Mouse (Mus musculus): Measurements from ENCODE around the gene Hs3st3a1. TPM values are rescaled to one million over a fixed set of nuclear protein-coding genes. Genes with fewer than 3 reads are reported as not detected.

The Hs3st3a1 gene
- polyA plus RNA-seq, 2 experiments, result 5.6 to 6.7 TPM

DNA sequence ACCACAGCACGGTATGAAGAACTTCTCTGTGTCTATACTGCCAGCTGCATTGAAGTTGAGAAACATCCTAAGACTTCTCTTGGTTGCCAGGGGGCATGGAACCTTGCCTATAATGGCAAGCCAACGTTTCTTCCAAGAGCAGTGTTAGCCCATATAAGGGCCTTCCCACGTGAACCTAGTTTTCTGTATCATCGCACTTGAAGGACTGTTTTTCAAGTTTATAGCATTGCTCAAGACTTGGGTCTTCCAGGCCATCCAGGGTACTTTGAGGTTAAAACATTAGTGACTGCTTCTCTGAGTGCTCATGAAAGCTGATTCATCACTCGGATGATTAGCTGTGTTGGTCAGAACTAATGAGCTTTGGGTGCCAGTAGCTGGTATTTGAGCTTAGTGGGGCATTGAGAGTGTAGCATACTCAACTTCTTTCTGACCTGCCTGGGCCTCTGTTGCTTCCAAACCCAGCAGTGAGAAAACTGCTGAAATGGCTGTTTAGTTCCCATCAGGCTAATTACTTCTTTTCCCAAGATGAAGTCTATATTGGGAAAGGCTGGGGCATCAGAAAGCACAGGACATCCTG, 65.5 kb downstream of the Hs3st3a1 start:
- Histone ChIP-seq H3K9ac (ENCODE audit: low read depth, low read length, severe bottlenecking) (no peak overlapping the region), H3K9me3 (ENCODE audit: control insufficient read depth, low read length) (no peaks in the 10 kb centered on the region), H3K27ac (replicated peaks; ENCODE audit: low read depth, low read length) (no peak overlapping the region), H3K36me3 (ENCODE audit: control insufficient read depth, insufficient read depth, low read length) (no peaks in the 10 kb centered on the region), H3K27me3 (ENCODE audit: control insufficient read depth, insufficient read depth, low read length) (no peaks in the 10 kb centered on the region), H3K4me3 (replicated peaks; ENCODE audit: low read length) (no peak overlapping the region), H3K4me1 (ENCODE audit: control insufficient read depth, insufficient read depth, low read length) (no peaks in the 10 kb centered on the region), H3K4me2 (replicated peaks; ENCODE audit: low read depth, low read length, severe bottlenecking) (no peak overlapping the region)
- WGBS, result 90% methylated on average over 5 of the region's 5 CpGs
- no peak for TF ChIP-seq POLR2A (IDR thresholded peaks at IDR 0.05; ENCODE audit: borderline replicate concordance, extremely low read depth, insufficient read depth, insufficient read length)
- ATAC-seq (ENCODE audit: low FRiP score, low read depth) (no peak), DNase-seq (ENCODE audit: low spot score) (no peak)

DNA sequence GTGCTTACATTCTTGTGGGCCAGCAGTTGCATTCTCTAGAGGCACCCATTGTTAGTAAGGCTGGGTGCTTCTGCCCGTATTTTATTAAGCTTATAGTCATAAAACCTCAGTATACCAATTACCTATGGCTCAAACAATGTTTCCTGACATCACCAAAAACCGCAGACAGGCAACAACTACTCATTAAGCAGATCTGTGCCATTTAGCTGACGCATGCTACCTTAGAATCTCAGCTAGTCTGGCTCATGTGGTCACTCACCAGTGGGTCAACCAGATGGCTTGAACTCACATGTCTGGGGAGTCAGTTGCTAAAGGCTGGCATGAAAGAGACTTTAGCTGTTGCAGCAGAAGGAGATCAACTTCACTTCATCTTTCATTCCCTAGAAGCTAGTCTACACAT, 67.9 kb downstream of the Hs3st3a1 start:
- Histone ChIP-seq H3K9ac (ENCODE audit: low read depth, low read length, severe bottlenecking) (no peak overlapping the region), H3K27me3 (ENCODE audit: control insufficient read depth, insufficient read depth, low read length) (no peaks in the 10 kb centered on the region), H3K36me3 (ENCODE audit: control insufficient read depth, insufficient read depth, low read length) (no peaks in the 10 kb centered on the region), H3K4me3 (replicated peaks; ENCODE audit: low read length) (no peak overlapping the region), H3K27ac (replicated peaks; ENCODE audit: low read depth, low read length) (no peak overlapping the region), H3K4me1 (ENCODE audit: control insufficient read depth, insufficient read depth, low read length) (no peaks in the 10 kb centered on the region), H3K9me3 (ENCODE audit: control insufficient read depth, low read length) (no peaks in the 10 kb centered on the region), H3K4me2 (replicated peaks; ENCODE audit: low read depth, low read length, severe bottlenecking) (no peak overlapping the region)
- no peak for TF ChIP-seq POLR2A (IDR thresholded peaks at IDR 0.05; ENCODE audit: borderline replicate concordance, extremely low read depth, insufficient read depth, insufficient read length)
- DNase-seq (ENCODE audit: low spot score) (no peak), ATAC-seq (ENCODE audit: low FRiP score, low read depth) (no peak)
- WGBS, result 77% methylated on average over 3 of the region's 3 CpGs

DNA sequence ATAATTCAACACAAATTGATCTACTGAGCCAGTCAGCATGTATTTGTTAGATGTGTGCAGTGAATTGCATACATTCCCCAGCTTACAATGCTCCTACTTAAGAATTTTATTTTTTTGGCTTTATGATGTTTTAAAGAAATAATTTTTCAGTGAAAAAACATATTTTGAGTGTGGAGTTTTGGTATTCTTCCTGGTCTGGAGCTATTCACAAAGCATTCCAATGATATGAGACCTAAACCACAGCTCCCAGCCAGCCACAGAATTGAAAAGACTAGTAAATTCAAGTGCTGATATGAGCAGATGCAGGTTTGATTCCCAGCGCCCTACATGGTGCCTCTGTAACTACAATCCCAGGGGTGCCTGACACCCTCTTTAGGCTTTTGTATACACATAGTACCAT, 70.8 kb downstream of the Hs3st3a1 start:
- Histone ChIP-seq H3K4me2 (replicated peaks; ENCODE audit: low read depth, low read length, severe bottlenecking) (no peak overlapping the region), H3K27me3 (ENCODE audit: control insufficient read depth, insufficient read depth, low read length) (no peaks in the 10 kb centered on the region), H3K9me3 (ENCODE audit: control insufficient read depth, low read length) (no peaks in the 10 kb centered on the region), H3K9ac (ENCODE audit: low read depth, low read length, severe bottlenecking) (no peak overlapping the region), H3K36me3 (ENCODE audit: control insufficient read depth, insufficient read depth, low read length) (no peaks in the 10 kb centered on the region), H3K4me3 (replicated peaks; ENCODE audit: low read length) (no peak overlapping the region), H3K27ac (replicated peaks; ENCODE audit: low read depth, low read length) (no peak overlapping the region), H3K4me1 (ENCODE audit: control insufficient read depth, insufficient read depth, low read length) (0 out of 2 replicates have a peak, but pooled peaks cover 5% of the 10 kb centered on the region)
- no peak for TF ChIP-seq POLR2A (IDR thresholded peaks at IDR 0.05; ENCODE audit: borderline replicate concordance, extremely low read depth, insufficient read depth, insufficient read length)
- WGBS, result 86% methylated on average over 1 of the region's 1 CpGs
- DNase-seq (ENCODE audit: low spot score), result no peak
- no peak for ATAC-seq (ENCODE audit: low FRiP score, low read depth)

DNA sequence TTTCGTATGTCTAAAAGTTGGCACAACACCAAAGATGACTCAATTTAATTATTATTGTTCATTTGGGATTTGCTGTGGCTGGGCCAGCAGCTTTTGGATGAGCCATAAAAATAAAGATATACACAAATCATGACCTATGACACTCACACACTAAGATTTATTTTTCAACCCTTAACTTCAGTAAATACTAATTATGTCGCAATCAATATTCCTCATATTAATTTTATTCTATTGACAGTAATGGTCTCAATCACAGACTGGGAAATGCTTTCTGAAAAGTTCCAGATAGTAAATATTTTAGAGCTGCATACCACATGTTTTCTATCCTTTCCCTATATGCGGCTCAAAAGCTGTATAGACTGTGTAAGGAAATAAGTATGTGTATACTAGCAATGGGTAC, 71.9 kb downstream of the Hs3st3a1 start:
- DNase-seq (ENCODE audit: low spot score) (peak; percentile 13), ATAC-seq (ENCODE audit: low FRiP score, low read depth) (no peak)
- no peaks in the 10 kb centered on the region for H3K27me3 ChIP-seq (ENCODE audit: control insufficient read depth, insufficient read depth, low read length)
- peaks cover 12% of the 10 kb centered on the region; the same call in 1 of the 2 replicates for H3K4me1 ChIP-seq (ENCODE audit: control insufficient read depth, insufficient read depth, low read length)
- H3K27ac ChIP-seq (replicated peaks; ENCODE audit: low read depth, low read length), result no peak overlapping the region
- 69% methylated on average over 3 of the region's 3 CpGs for WGBS
- no peaks in the 10 kb centered on the region for H3K36me3 ChIP-seq (ENCODE audit: control insufficient read depth, insufficient read depth, low read length)
- no peaks in the 10 kb centered on the region for H3K9me3 ChIP-seq (ENCODE audit: control insufficient read depth, low read length)
- H3K4me2 ChIP-seq (replicated peaks; ENCODE audit: low read depth, low read length, severe bottlenecking), result no peak overlapping the region
- H3K4me3 ChIP-seq (replicated peaks; ENCODE audit: low read length), result no peak overlapping the region
- H3K9ac ChIP-seq (ENCODE audit: low read depth, low read length, severe bottlenecking), result no peak overlapping the region
- no peak for TF ChIP-seq POLR2A (IDR thresholded peaks at IDR 0.05; ENCODE audit: borderline replicate concordance, extremely low read depth, insufficient read depth, insufficient read length)

DNA sequence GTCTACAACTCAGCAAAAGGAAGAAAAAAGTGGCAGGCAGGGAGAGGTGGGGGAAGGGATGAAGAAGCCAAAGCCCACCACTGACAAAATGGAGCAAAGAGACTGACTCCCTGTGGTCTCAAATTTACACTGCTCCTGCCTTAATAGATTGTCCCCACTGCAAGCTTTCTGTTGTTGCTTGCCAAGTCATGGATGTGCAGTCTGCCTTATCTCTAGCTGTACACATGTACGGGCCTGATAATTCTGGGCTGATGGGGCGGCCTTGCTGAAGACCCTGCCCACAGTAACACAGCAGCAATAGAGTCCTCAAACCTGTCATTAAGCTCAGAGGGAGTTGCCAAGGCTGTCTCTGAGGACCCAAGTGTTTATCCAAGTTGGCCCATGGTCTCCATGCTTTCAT, 74.0 kb downstream of the Hs3st3a1 start:
- H3K4me1 ChIP-seq (ENCODE audit: control insufficient read depth, insufficient read depth, low read length), result peaks cover 12% of the 10 kb centered on the region; the same call in 1 of the 2 replicates
- no peak for TF ChIP-seq POLR2A (IDR thresholded peaks at IDR 0.05; ENCODE audit: borderline replicate concordance, extremely low read depth, insufficient read depth, insufficient read length)
- H3K27me3 ChIP-seq (ENCODE audit: control insufficient read depth, insufficient read depth, low read length), result no peaks in the 10 kb centered on the region
- DNase-seq (ENCODE audit: low spot score) (no peak), ATAC-seq (ENCODE audit: low FRiP score, low read depth) (no peak)
- H3K9me3 ChIP-seq (ENCODE audit: control insufficient read depth, low read length), result no peaks in the 10 kb centered on the region
- no peaks in the 10 kb centered on the region for H3K36me3 ChIP-seq (ENCODE audit: control insufficient read depth, insufficient read depth, low read length)
- no peak overlapping the region for H3K27ac ChIP-seq (replicated peaks; ENCODE audit: low read depth, low read length)
- no peak overlapping the region for H3K4me3 ChIP-seq (replicated peaks; ENCODE audit: low read length)
- H3K4me2 ChIP-seq (replicated peaks; ENCODE audit: low read depth, low read length, severe bottlenecking), result no peak overlapping the region
- WGBS, result 87% methylated on average over 2 of the region's 2 CpGs
- H3K9ac ChIP-seq (ENCODE audit: low read depth, low read length, severe bottlenecking), result no peak overlapping the region
